Mouse (Mus musculus): Measurements from ENCODE around the gene Klhdc3. TPM values are rescaled to one million over a fixed set of nuclear protein-coding genes. Genes with fewer than 3 reads are reported as not detected.

Gene Klhdc3
- total RNA-seq, 1 experiment from 2014 or later: 26.7 TPM

- ATAC-seq (ENCODE audit: extremely low read depth, insufficient number of reproducible peaks, low FRiP score, poor library complexity, severe bottlenecking): no peak
Observed at GRCm38 (mm10) chr17:46639929-46640328, 40.8 kb downstream of the Klhdc3 start.

DNA sequence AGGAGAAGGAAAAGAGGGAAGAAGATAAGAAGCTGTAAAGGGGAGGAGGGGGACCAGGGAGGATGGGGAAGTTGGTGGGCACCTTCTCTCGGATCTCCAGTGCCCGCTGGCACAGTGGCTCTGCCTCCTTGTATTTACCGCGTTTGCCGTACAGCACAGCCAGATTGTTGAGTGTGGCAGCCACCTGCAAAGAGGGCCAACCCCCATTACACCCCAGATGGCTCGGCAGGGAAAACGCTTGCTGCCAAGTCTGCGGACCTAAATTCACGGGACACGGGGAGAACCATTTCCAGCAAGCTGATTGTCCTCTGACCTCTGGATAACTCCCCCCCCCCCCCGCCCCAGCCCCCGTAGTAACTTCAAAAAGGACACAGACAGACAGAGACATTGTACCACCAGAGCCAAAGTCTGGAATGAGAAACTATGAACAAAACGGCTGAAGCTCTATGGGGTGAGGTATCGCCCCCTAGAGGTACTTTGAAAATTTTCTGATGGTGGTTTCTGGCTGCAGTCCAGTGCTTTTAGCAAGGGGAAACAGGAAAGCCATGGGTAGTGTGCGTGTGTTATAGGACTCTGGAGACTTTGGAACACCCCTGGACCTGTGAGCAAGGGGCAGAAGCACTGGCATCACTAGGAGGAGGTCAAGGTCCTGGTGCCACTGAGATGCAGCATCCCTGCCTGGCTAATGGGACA is 43.7 kb downstream of the Klhdc3 start:
- ATAC-seq (ENCODE audit: extremely low read depth, insufficient number of reproducible peaks, low FRiP score, poor library complexity, severe bottlenecking): peak; percentile 65; the same call in 1 of the 2 replicates

DNA sequence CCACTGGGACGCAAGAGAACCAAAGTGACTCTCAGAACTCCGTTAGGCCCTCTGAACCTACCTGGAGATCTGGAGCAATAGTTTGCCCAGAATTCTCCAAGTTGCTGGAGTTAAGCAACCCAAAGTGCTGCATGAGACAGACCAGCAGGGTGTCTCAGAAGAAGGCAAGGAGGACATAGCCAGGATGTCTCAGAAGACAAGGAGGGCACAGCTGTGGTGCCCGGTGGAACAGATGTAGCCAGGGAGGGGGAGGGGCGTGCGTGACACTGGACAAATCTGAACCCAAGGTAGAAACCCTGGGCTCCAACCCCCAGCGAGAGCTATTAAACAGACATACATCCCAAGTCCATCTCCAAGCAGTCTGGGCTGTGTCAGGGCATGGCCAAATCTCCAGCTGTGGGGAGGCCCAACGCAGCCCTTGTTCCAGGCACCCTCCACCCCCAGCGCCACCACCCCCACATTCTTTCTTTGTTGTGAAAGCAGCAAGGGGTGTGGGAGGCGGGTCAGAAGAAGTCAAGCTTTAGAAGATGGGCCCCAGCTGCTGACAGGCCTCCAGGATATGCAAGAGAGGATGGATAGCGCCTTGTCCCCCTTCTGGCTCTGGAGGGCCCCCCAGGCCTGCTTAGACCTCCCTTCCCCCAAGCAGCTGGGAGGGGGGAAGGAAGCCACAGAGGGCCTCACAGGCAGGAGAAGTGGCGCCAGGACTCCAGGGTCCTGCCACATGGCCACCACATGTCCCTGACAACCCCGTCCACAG is 50.9 kb downstream of the Klhdc3 start:
- no peak for ATAC-seq (ENCODE audit: extremely low read depth, insufficient number of reproducible peaks, low FRiP score, poor library complexity, severe bottlenecking)

- ATAC-seq (ENCODE audit: extremely low read depth, insufficient number of reproducible peaks, low FRiP score, poor library complexity, severe bottlenecking): no peak
Observed at GRCm38 (mm10) chr17:46628791-46629684, 51.7 kb downstream of the Klhdc3 start, which contains the start of gene Ptk7. Gene Ptk7 (minus strand): TSS chr17:46629504.

DNA sequence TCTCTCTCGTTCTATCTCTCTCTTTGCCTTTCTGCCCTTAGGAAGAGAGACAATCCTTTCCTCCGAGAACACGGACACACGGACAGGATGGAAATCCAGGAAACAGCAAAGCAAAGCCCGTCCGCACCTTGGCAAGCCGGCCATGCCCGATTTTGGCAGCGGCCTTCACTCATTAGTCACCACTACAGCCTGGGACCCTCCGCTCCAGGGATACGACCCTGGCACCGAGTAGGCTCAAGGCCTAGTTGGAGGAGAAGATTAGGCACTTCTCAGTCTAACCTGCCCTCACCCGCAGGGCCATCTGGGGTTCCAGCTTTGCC is 52.3 kb downstream of the Klhdc3 start:
- ATAC-seq (ENCODE audit: extremely low read depth, insufficient number of reproducible peaks, low FRiP score, poor library complexity, severe bottlenecking): no peak

DNA sequence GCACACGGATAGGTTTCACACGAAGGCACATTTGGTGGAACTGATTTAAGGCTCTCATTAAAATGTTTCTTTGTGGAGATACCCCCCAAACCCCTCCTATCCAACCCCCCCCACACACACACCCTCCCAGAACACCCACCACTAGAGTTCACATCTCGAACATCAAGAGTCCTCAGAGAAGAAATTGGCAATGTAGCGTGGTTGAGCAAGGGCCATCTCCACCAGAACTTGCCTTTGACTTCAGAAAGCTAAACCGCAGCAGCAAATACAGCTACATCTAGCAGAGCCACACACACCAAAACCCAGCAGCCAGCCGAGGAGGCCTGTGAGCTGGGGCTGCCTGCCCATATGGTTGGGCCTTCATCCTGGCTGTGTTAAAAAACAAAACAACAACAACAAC is 53.3 kb downstream of the Klhdc3 start:
- ATAC-seq (ENCODE audit: extremely low read depth, insufficient number of reproducible peaks, low FRiP score, poor library complexity, severe bottlenecking): no peak

DNA sequence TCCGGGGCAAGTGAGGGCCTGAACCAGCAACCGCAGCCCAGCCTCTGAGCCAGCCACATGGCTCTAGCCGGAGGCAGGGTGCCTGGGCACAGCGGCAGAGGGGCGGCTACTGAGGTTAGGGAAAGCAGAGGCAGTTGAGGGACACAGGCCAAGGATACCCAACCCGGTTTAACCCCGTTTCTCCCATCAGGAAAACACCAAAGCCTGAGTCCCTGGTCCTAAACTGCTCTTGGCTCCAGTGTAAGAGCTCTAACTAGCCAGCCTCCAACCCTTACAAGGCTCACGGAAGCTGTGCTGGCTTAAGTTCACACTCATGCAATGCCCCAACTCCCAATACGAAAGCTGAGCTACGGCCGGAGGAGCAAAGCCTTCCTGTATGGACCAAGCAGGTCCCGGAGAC is 56.1 kb downstream of the Klhdc3 start:
- ATAC-seq (ENCODE audit: extremely low read depth, insufficient number of reproducible peaks, low FRiP score, poor library complexity, severe bottlenecking): no peak

Other genes with a start within 250 kb of the Klhdc3 start
- gene Slc22a7, start 242.5 kb downstream of the Klhdc3 start, total RNA-seq (2017): not detected in 2 replicates
- gene Ttbk1, start 193.2 kb downstream of the Klhdc3 start, total RNA-seq (2017): 2.2 and 2.3 TPM in 2 replicates
- gene Dnph1, start 184.2 kb downstream of the Klhdc3 start, total RNA-seq (2017): not detected in 2 replicates
- 5.5 and 7.9 TPM in 2 replicates for gene Cul9, start 134.5 kb downstream of the Klhdc3 start, total RNA-seq (2017)
- gene Srf, start 124.7 kb downstream of the Klhdc3 start, total RNA-seq (2017): 30.5 and 37.6 TPM in 2 replicates
- gene Ptk7, start 51.4 kb downstream of the Klhdc3 start, total RNA-seq (2017): not detected in 2 replicates
- 30.7 and 31.0 TPM in 2 replicates for gene Klc4, start 34.9 kb downstream of the Klhdc3 start, total RNA-seq (2017)
- 27.3 and 37.8 TPM in 2 replicates for gene Mrpl2, start 34.7 kb downstream of the Klhdc3 start, total RNA-seq (2017)
- gene Cul7, start 30.6 kb downstream of the Klhdc3 start, total RNA-seq (2017): 5.2 and 7.9 TPM in 2 replicates
- gene Rrp36, start 6.6 kb downstream of the Klhdc3 start, total RNA-seq (2017): 33.6 and 34.3 TPM in 2 replicates
- 62.5 and 68.0 TPM in 2 replicates for gene Mea1, start 2.1 kb downstream of the Klhdc3 start, total RNA-seq (2017)
- 28.6 and 32.7 TPM in 2 replicates for gene Ppp2r5d, start 24.2 kb upstream of the Klhdc3 start, total RNA-seq (2017)
- 16.5 and 17.7 TPM in 2 replicates for gene Pex6, start 30.5 kb upstream of the Klhdc3 start, total RNA-seq (2017)
- 1.3 and 1.5 TPM in 2 replicates for gene Gnmt, start 48.3 kb upstream of the Klhdc3 start, total RNA-seq (2017)
- gene Cnpy3, start 71.3 kb upstream of the Klhdc3 start, total RNA-seq (2017): 104 and 105 TPM in 2 replicates
- gene Ptcra, start 82.8 kb upstream of the Klhdc3 start, total RNA-seq (2017): 0.35 and 0.74 TPM in 2 replicates
- gene 2310039H08Rik, start 91.7 kb upstream of the Klhdc3 start, total RNA-seq (2017): 4.8 and 5.6 TPM in 2 replicates
- gene Rpl7l1, start 101.8 kb upstream of the Klhdc3 start, total RNA-seq (2017): 61.3 and 62.4 TPM in 2 replicates
- gene Bicral, start 177.6 kb upstream of the Klhdc3 start, total RNA-seq (2017): 41.3 and 43.6 TPM in 2 replicates
- gene Tbcc, start 209.8 kb upstream of the Klhdc3 start, total RNA-seq (2017): 14.8 and 20.4 TPM in 2 replicates
- not detected in 2 replicates for gene Prph2, start 229.5 kb upstream of the Klhdc3 start, total RNA-seq (2017)